Mouse (Mus musculus) heart, postnatal 0 days (tissue): ENCODE data around the gene Asb4.

Experiments used
- CTCF ChIP-seq: IDR thresholded peaks from 2 replicates; pipeline ENCODE4 v1.5.1; 2016; ENCODE audit warnings: antibody characterized with exemption, control low read depth, low read depth
- EP300 ChIP-seq: IDR thresholded peaks from 2 replicates; pipeline ENCODE4 v1.6.1; 2016; ENCODE audit warnings: antibody characterized with exemption, low read depth

- TF ChIP-seq CTCF = peak; percentile 91
- no peak for TF ChIP-seq EP300
Observed at GRCm38 (mm10) chr6:5401394-5401793, 18.2 kb downstream of the Asb4 start.
